Mouse (Mus musculus) brain, embryonic 18.5 days (tissue): ENCODE results near the gene Lnx1.
A peak's percentile ranks its signal among the peaks of the same experiment; 100 is the strongest.

ENCODE experiments used
- DNase-seq: peaks from one replicate; pipeline ENCODE4 v3.0.0-alpha.2; 2012; ENCODE audit warnings: low read depth, low spot score

Gene Lnx1

GRCm38 (mm10) chr5:74699673-74700072, 3.0 kb downstream of the Lnx1 start:
- DNase-seq, result no peak

GRCm38 (mm10) chr5:74697534-74697933, 5.2 kb downstream of the Lnx1 start:
- DNase-seq, result no peak

- DNase-seq, result no peak
These were observed 8.3 kb downstream of the Lnx1 start for GRCm38 (mm10) chr5:74694390-74694801.

- no peak for DNase-seq
These were observed 8.9 kb downstream of the Lnx1 start for GRCm38 (mm10) chr5:74693836-74694235.

GRCm38 (mm10) chr5:74692411-74693090, 10.2 kb downstream of the Lnx1 start:
- DNase-seq, result no peak

GRCm38 (mm10) chr5:74688822-74689221, 13.9 kb downstream of the Lnx1 start:
- no peak for DNase-seq

- no peak for DNase-seq
These were observed 17.8 kb downstream of the Lnx1 start for GRCm38 (mm10) chr5:74684944-74685343.

GRCm38 (mm10) chr5:74683832-74684231, 18.9 kb downstream of the Lnx1 start:
- no peak for DNase-seq

- DNase-seq, result no peak
These were observed 20.0 kb downstream of the Lnx1 start for GRCm38 (mm10) chr5:74682735-74683134.

GRCm38 (mm10) chr5:74679631-74680030, 23.1 kb downstream of the Lnx1 start:
- DNase-seq, result no peak

GRCm38 (mm10) chr5:74678693-74679092, 24.0 kb downstream of the Lnx1 start:
- no peak for DNase-seq

GRCm38 (mm10) chr5:74677399-74678338, 25.0 kb downstream of the Lnx1 start:
- peak; percentile 74 for DNase-seq

GRCm38 (mm10) chr5:74672556-74672955, 30.2 kb downstream of the Lnx1 start:
- DNase-seq, result no peak

- DNase-seq, result no peak
These were observed 31.8 kb downstream of the Lnx1 start for GRCm38 (mm10) chr5:74670877-74671276.

GRCm38 (mm10) chr5:74669925-74670324, 32.8 kb downstream of the Lnx1 start:
- DNase-seq, result no peak

GRCm38 (mm10) chr5:74668956-74669355, 33.8 kb downstream of the Lnx1 start:
- DNase-seq, result no peak

- DNase-seq, result no peak
These were observed 40.1 kb downstream of the Lnx1 start for GRCm38 (mm10) chr5:74662618-74663017.

GRCm38 (mm10) chr5:74661734-74662560, 40.8 kb downstream of the Lnx1 start:
- DNase-seq, result no peak

GRCm38 (mm10) chr5:74659856-74660255, 42.9 kb downstream of the Lnx1 start:
- DNase-seq, result no peak

- no peak for DNase-seq
These were observed 43.4 kb downstream of the Lnx1 start for GRCm38 (mm10) chr5:74659281-74659680.

GRCm38 (mm10) chr5:74657930-74658329, 44.8 kb downstream of the Lnx1 start:
- no peak for DNase-seq

GRCm38 (mm10) chr5:74656410-74656809, 46.3 kb downstream of the Lnx1 start:
- DNase-seq, result no peak
